Mouse (Mus musculus): ENCODE measurements around the gene Fads6.

The Fads6 gene

DNA sequence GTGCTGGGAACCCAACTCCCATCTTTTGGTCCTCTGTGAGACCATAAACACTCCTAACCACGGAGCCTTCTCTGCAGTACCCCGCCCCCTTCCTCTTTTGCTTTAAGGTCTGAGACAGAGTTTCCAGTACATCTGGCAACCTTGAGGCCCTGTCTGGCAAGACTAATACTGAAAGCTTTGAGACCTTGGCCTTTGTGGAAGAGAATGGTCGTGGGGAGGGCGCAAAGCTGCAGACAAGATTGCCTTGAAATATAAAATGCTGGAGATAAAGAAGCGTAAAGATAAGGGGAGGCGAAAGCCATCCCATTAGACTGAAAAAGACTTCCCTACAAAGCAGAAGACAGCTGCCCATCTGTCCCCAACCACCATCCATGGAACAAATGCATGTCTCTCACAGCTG is 22.0 kb downstream of the Fads6 start:
- no peak for DNase-seq

- no peak for DNase-seq
These were observed 22.7 kb downstream of the Fads6 start for GRCm38 (mm10) chr11:115274771-115275170.

- no peak for DNase-seq
These were observed 23.3 kb downstream of the Fads6 start for GRCm38 (mm10) chr11:115274178-115274577.

DNA sequence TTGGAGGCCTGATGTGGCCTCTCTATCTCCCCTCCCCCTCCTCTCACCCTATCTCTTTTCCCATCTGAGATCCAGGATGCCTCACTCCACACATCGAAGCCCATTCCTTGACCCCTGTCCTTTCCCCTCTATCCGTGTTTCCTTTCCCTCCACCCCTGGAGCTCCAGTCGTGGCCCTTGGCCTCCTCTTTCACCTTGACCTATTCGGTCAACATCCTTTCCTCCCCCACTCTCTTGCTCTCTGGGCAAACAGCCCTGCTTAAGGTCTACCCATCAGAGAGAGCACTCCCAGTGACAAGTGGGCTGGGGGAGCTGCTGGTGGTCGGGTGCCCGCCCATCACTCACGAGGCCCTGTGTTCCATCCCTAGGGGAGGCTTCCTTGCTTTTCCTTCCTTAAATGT is 23.7 kb downstream of the Fads6 start:
- DNase-seq = no peak

DNA sequence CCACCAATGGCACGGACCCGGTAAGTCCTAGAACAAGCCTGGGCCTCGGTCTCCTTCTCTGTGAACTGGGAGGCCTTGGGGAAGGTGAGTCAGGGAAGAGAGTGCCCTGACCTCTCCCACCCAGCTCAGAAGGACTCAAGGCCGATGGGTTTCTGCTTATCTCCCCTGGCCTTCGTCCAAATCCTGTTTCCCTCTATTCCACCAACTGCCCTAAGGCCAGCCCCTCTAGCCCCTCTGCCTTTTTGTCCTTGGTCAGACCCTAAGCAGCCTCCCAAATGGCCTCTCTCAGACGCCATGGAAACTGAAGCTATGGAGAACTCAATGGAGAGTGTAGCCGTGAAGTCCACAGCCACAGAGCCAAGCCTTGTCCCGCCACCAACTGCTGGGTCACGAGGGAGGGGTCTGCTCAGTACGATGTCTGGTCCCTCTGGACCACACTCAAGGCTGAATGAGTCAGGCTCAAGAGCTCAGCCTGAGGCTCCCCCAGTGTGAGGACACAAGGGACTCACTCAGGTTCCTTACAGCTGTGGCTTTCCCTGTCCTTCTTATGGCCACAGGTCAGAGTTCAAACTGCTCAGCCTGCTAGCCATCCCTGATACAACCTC is 24.5 kb downstream of the Fads6 start:
- no peak for DNase-seq

DNA sequence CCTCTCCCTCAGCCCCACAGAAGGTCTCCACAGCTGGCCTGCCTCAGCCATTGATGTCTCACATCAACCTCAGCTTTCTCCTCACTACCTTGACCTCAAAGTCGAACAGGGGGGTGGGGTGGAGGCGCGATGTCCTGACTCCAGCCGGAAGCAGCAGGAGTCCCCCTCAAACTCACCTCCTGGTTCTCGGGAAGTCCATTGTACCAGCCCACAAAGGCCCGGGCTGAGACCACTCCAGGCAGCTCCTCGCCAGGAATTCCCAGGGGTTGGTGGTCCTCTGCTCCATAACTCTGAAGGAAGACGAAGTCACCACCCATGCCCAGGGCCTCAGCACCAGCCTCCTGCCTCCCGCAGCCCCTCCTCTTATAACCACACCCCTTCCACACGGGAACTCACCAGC is 26.0 kb downstream of the Fads6 start:
- no peak for DNase-seq

- DNase-seq = no peak
These were observed 26.4 kb downstream of the Fads6 start for GRCm38 (mm10) chr11:115271052-115271451.

DNA sequence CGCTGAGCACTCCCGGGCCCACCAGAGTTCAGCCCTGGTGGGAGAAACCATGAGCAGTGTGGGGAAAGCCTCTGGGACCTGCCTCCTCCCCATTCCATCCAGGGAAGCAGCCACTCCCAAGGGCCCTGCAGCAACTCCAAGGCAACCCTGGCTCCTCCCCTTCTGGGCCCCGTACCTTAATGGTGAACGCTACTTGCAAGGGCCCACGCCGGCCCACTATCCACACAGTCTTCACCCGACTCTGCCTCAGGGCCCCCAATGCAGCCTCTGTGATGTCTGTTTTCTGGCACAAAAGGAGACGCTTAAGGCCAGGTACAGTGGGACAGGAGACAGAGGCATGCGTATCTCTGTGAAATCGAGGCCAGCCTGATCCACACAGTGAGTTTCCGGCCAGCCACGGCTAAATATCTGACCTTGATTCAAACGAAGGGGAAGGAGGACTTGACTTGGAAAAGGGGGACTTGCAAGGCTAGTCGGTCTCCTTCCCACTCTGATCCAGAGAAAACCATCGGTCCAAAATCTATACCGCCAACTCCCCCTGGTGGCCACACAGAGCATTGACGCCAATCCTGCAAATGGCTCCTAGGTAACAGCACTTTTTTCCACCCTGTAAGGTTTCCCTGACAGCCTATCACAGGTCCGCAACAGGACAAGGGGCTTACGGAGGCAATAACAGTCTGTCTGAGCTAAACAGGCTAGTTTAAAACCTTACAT is 27.2 kb downstream of the Fads6 start:
- DNase-seq = peak; percentile 73 to 90

DNA sequence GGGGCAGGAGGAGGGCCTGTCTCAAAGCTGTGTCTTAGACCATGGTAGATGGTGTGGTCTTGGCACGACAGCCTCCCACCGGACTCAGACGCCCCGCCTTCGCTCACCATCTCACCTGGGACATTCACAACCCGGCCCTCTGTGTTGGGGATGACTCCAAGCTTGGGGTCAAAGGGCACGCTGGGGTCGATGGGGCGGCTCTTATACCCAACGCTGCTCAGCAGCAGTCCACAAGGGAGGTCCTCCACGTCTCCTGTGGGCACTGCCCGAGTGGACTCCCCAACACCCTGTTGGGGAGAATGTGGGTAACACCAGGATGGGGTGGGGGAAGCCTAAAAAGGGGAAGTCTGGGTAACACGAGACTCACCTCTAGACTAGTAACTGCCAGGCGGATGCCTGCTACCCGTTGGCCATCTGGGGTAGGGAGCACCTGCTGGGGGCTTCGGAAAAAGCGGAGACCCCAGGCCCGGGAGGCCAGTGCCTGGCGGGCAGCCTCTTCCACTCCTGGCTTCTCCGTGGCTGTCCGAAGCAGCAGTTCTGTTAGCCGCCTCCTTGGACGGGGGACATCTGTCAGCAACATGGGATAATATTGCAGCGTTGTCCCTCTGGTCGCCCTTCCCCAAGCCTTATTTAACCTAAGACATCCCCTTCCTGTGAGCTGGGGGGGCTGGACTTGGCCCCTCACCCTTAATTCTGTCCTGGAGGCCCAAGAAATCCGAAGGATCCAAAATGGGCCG is 28.0 kb downstream of the Fads6 start:
- DNase-seq = no peak

- DNase-seq = no peak
These were observed 29.5 kb downstream of the Fads6 start for GRCm38 (mm10) chr11:115267958-115268357.

GRCm38 (mm10) chr11:115267061-115267883 is 30.2 kb downstream of the Fads6 start, which contains the start of gene Grin2c:
Gene Grin2c, minus strand, starts transcription at chr11:115267243.
- no peak for DNase-seq

GRCm38 (mm10) chr11:115266400-115266778 is 31.1 kb downstream of the Fads6 start:
- DNase-seq = no peak

GRCm38 (mm10) chr11:115265771-115266399 is 31.6 kb downstream of the Fads6 start:
- DNase-seq = no peak

DNA sequence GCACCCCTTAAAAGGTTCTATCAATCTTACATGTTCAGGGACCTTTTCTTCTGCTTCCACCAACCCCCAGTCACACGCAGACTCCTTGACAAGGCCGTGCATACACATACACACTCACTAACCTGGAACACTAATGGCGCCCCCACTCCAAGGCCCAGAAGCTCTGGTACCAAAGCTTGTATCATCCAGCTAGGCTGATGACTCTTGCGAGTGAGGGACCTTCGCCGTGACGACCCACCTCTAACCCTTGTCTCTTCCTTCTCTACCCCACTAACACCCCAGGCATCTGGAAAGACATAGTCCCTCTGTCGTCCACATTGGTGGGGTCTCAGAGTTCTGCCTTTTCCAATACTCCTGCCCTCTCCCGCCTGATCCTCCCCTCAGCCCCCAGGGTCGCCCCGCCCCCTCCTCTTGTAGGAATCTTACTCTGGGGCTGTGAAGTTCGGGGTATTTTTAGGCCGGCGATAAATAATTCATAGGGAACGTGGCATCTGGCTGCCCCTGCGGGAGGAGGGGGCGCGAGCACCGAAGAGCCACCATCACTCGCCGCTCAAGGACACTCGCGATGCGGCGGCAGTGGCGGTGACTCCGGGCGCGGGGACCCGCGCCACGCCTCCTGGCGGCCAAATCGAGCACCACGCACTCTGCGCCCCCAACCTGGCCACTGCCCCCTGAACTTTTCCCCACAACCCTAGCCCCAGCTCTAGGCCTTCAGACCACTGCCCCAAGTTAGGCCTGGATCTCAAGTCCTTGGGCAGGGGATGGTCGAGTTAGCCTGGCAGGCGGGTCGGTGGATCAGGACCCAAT is 32.4 kb downstream of the Fads6 start:
- peak in 1 of 2 experiments; percentile 44 for DNase-seq

- no peak for DNase-seq
These were observed 33.2 kb downstream of the Fads6 start for GRCm38 (mm10) chr11:115264136-115264861.

- DNase-seq = no peak
These were observed 34.5 kb downstream of the Fads6 start for GRCm38 (mm10) chr11:115262954-115263353.

- no peak for DNase-seq
These were observed 38.3 kb downstream of the Fads6 start for GRCm38 (mm10) chr11:115259134-115259533.

- peak in 1 of 2 experiments; percentile 49 for DNase-seq
These were observed 39.5 kb downstream of the Fads6 start for GRCm38 (mm10) chr11:115257775-115258510.

- DNase-seq = no peak
These were observed 46.2 kb downstream of the Fads6 start for GRCm38 (mm10) chr11:115251258-115251657.
